In the genomic region with DNA sequence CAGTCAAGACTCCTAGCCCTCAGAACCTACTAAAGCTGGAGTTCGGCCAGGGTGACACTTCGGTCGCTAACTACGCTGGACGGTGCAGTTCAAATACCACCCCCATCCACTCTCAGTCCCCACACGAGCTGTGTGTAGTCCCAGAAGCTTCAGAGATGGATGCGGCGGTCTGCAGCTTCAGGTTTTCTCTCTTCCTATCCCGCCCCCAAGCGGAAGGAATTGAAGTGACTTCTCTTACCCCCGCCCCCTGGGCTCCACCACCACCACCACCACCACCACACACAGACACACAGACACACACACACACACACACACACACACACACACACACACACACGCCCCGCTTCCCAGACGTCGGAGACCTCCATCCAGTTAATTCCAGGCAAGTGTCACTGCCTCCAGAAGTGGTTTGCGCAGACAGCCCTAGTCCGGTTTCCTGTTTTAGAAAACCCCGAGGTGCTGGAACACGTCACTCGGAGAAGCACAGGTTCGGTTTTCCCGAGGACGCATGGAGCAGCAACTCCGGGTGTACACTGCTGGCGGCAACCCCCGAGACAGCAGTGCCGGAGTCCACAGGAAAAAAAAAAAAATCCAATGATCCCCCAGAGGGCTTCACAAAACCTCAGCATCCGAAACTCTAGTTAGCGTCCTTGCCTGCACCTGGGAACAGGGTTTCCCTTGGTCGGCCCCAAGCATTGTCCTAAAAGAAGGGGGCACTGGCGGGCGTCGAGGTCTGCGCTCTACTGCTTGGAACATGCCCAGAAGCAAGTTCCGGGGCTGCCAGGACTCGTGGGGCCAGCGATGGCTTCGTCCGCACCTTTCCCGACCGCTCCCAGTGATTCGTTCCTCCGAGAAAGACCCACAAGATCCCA, we compare ENCODE assay signal across 9 mouse cellular contexts. TPM values are rescaled to one million over a fixed set of nuclear protein-coding genes. Genes with fewer than 3 reads are reported as not detected.
DNase-seq lines count a peak whose midpoint lies in the region; ATAC-seq lines count a peak whose summit lies in the region.
"Had no signal": no experiment of that assay in that cellular context is flagged by ENCODE, and none has a peak within 500 bp of the region (broad histone marks: within the 10 kb centered on the region; RNA-seq: fewer than 3 reads in every experiment).

No protein-coding gene starts in this region.

- H3K4me2 ChIP-seq in forebrain, embryonic 13.5 days = peak overlapping the region; percentile 65
- H3K4me2 ChIP-seq in neural tube, embryonic 14.5 days (ENCODE audit: low read depth, low read length) = peak overlapping the region; percentile 71; the same call in 1 of the 2 replicates

- peaks cover 100% of the 10 kb centered on the region for H3K27me3 ChIP-seq in forebrain, embryonic 13.5 days
- H3K27me3 ChIP-seq in neural tube, embryonic 14.5 days (ENCODE audit: control insufficient read depth, insufficient read depth, low read length) = peaks cover 62% of the 10 kb centered on the region

- no peak overlapping the region for H3K27ac ChIP-seq in forebrain, embryonic 13.5 days
- H3K27ac ChIP-seq in neural tube, embryonic 14.5 days (ENCODE audit: low read depth, low read length) = no peak overlapping the region
- H3K27ac ChIP-seq: liver, embryonic 14.5 days had no signal

- no peaks in the 10 kb centered on the region for H3K36me3 ChIP-seq in forebrain, embryonic 13.5 days (ENCODE audit: poor library complexity, severe bottlenecking)
- no peaks in the 10 kb centered on the region for H3K36me3 ChIP-seq in neural tube, embryonic 14.5 days (ENCODE audit: control insufficient read depth, insufficient read depth, low read length)

- H3K9me3 ChIP-seq in forebrain, embryonic 13.5 days (replicated peaks) = no peaks in the 10 kb centered on the region
- no peaks in the 10 kb centered on the region for H3K9me3 ChIP-seq in neural tube, embryonic 14.5 days (ENCODE audit: control insufficient read depth, low read length)

- no peak for ATAC-seq in forebrain, embryonic 13.5 days
- peak; percentile 16; the same call in 1 of the 2 replicates for ATAC-seq in neural tube, embryonic 14.5 days (ENCODE audit: low read depth)

- DNase-seq in thymus, postnatal 25 days = peak; percentile 41
- DNase-seq in thymus, postnatal 0 days (ENCODE audit: low spot score) = no peak
- peak; percentile 63 to 72 for DNase-seq in kidney, postnatal 4 days
- DNase-seq in layer of hippocampus, postnatal 36 days = no peak
- DNase-seq in urinary bladder, postnatal 14 days (ENCODE audit: low spot score) = no peak
- DNase-seq in ovary, postnatal 10 days (ENCODE audit: low spot score) = no peak

- under 1% methylated on average over 40 of the region's 43 CpGs for WGBS in forebrain, embryonic 13.5 days
- under 1% methylated on average over 42 of the region's 43 CpGs for WGBS in neural tube, embryonic 14.5 days

- peaks cover 52% of the 10 kb centered on the region for H3K4me1 ChIP-seq in forebrain, embryonic 13.5 days
- peaks cover 19% of the 10 kb centered on the region for H3K4me1 ChIP-seq in neural tube, embryonic 14.5 days (ENCODE audit: control insufficient read depth, insufficient read depth, low read length)

- H3K9ac ChIP-seq in forebrain, embryonic 13.5 days = peak overlapping the region; percentile 43
- H3K9ac ChIP-seq in neural tube, embryonic 14.5 days (replicated peaks; ENCODE audit: low read depth, low read length) = no peak overlapping the region
- H3K9ac ChIP-seq: liver, embryonic 14.5 days had no signal

- peak overlapping the region; percentile 36 for H3K4me3 ChIP-seq in forebrain, embryonic 13.5 days
- H3K4me3 ChIP-seq in neural tube, embryonic 14.5 days (ENCODE audit: low read depth, low read length) = no peak overlapping the region; the same call in 1 of the 2 replicates

RNA-seq across cellular contexts. Expression of gene Cbx8, which starts 6.7 kb away (rescaled TPM):
- polyA plus RNA-seq in thymus, postnatal 0 days (2015; fragmentation: Nextera tagmentation; extraction: Ambion mirVana) = 10.7 and 12.3 TPM in 2 replicates
- polyA plus RNA-seq in forebrain, embryonic 13.5 days (2015; fragmentation: Nextera tagmentation; extraction: Ambion mirVana) = 9.8 and 12.3 TPM in 2 replicates
- 7.7 and 10.1 TPM in 2 replicates for polyA plus RNA-seq in neural tube, embryonic 14.5 days (2014; fragmentation: Nextera tagmentation; extraction: Ambion mirVana)
- 10 to 100 TPM; 11.2 to 13.6 TPM for total RNA-seq in layer of hippocampus, postnatal 36 days (2021)

RNA-seq across cellular contexts. Expression of gene Cbx2, which starts 24.7 kb away (rescaled TPM):
- 19.5 and 22.3 TPM in 2 replicates for polyA plus RNA-seq in thymus, postnatal 0 days (2015; fragmentation: Nextera tagmentation; extraction: Ambion mirVana)
- polyA plus RNA-seq in forebrain, embryonic 13.5 days (2015; fragmentation: Nextera tagmentation; extraction: Ambion mirVana) = 45.2 and 52.0 TPM in 2 replicates
- 5.7 and 11.5 TPM in 2 replicates for polyA plus RNA-seq in neural tube, embryonic 14.5 days (2014; fragmentation: Nextera tagmentation; extraction: Ambion mirVana)
- total RNA-seq in layer of hippocampus, postnatal 36 days (2021) = 1 to 10 TPM; 4.0 to 4.4 TPM

RNA-seq across cellular contexts. Expression of gene Cbx4, which starts 38.5 kb away (rescaled TPM):
- 25.1 and 26.8 TPM in 2 replicates for polyA plus RNA-seq in thymus, postnatal 0 days (2015; fragmentation: Nextera tagmentation; extraction: Ambion mirVana)
- 10.2 and 11.5 TPM in 2 replicates for polyA plus RNA-seq in forebrain, embryonic 13.5 days (2015; fragmentation: Nextera tagmentation; extraction: Ambion mirVana)
- 14.5 and 15.1 TPM in 2 replicates for polyA plus RNA-seq in neural tube, embryonic 14.5 days (2014; fragmentation: Nextera tagmentation; extraction: Ambion mirVana)
- total RNA-seq in layer of hippocampus, postnatal 36 days (2021) = 10 to 100 TPM; 57.3 to 59.4 TPM

RNA-seq across cellular contexts. Expression of gene Enpp7, which starts 59.5 kb away (rescaled TPM):
- polyA plus RNA-seq in thymus, postnatal 0 days (2015; fragmentation: Nextera tagmentation; extraction: Ambion mirVana) = not detected in 2 replicates
- not detected in 2 replicates for polyA plus RNA-seq in forebrain, embryonic 13.5 days (2015; fragmentation: Nextera tagmentation; extraction: Ambion mirVana)
- not detected in 2 replicates for polyA plus RNA-seq in neural tube, embryonic 14.5 days (2014; fragmentation: Nextera tagmentation; extraction: Ambion mirVana)
- not detected for total RNA-seq in layer of hippocampus, postnatal 36 days (2021)
- polyA plus RNA-seq: liver, embryonic 14.5 days had no signal

Comparison
In these comparisons a context has a peak if more than half of its experiments do, and no peak if none do; other contexts are left out.
1. DNase-seq: peak in thymus, postnatal 25 days (single experiment) and kidney, postnatal 4 days (2 of 2); none in thymus, postnatal 0 days (single experiment), layer of hippocampus, postnatal 36 days (0 of 2), urinary bladder, postnatal 14 days (single experiment) and ovary, postnatal 10 days (single experiment).